Mouse (Mus musculus): ENCODE results near the gene Eps8l1. TPM values are rescaled to one million over a fixed set of nuclear protein-coding genes. Genes with fewer than 3 reads are reported as not detected.

The Eps8l1 gene
- total and polyA plus RNA-seq, 2 experiments from 2014 or later = 5.8 to 7.7 TPM

- H3K4me3 ChIP-seq (ENCODE audit: low read length) = peak overlapping the region; percentile 92
- peak overlapping the region; percentile 96 for H3K9ac ChIP-seq (replicated peaks; ENCODE audit: low read length)
- TF ChIP-seq CTCF (IDR thresholded peaks at IDR 0.05; ENCODE audit: low read depth) = no peak
- peak overlapping the region; percentile 91 for H3K4me2 ChIP-seq (ENCODE audit: low read depth, low read length)
- H3K27ac ChIP-seq = peak overlapping the region; percentile 92
- no peaks in the 10 kb centered on the region for H3K27me3 ChIP-seq (ENCODE audit: insufficient read depth, low read length)
- no peaks in the 10 kb centered on the region; the same call in 1 of the 2 replicates for H3K36me3 ChIP-seq (ENCODE audit: insufficient read depth, low read length)
- peak; percentile 47 for DNase-seq (ENCODE audit: low spot score)
- ATAC-seq = peak; percentile 61
- WGBS = under 1% methylated on average over 37 of the region's 52 CpGs
- H3K9me3 ChIP-seq (ENCODE audit: low read length) = no peaks in the 10 kb centered on the region
- H3K4me1 ChIP-seq (ENCODE audit: insufficient read depth, low read length) = peaks cover 30% of the 10 kb centered on the region
Measured at GRCm38 (mm10) chr7:4500892-4501471, 40.5 kb downstream of the Eps8l1 start.

GRCm38 (mm10) chr7:4501558-4502397, 41.3 kb downstream of the Eps8l1 start, which contains the start of gene Ppp1r12c:
Ppp1r12c (minus strand) TSS chr7:4501680.
- TF ChIP-seq CTCF (IDR thresholded peaks at IDR 0.05; ENCODE audit: low read depth) = no peak

GRCm38 (mm10) chr7:4502421-4503090, 42.1 kb downstream of the Eps8l1 start:
- Histone ChIP-seq H3K27ac (peak overlapping the region; percentile 92; the same call in 1 of the 2 replicates), H3K36me3 (ENCODE audit: insufficient read depth, low read length) (no peaks in the 10 kb centered on the region), H3K4me2 (ENCODE audit: low read depth, low read length) (peak overlapping the region; percentile 91), H3K4me1 (ENCODE audit: insufficient read depth, low read length) (peaks cover 30% of the 10 kb centered on the region), H3K9ac (replicated peaks; ENCODE audit: low read length) (no peak overlapping the region), H3K9me3 (ENCODE audit: low read length) (no peaks in the 10 kb centered on the region), H3K4me3 (ENCODE audit: low read length) (peak overlapping the region; percentile 92), H3K27me3 (ENCODE audit: insufficient read depth, low read length) (no peaks in the 10 kb centered on the region)
- ATAC-seq (no peak; the same call in 1 of the 2 replicates), DNase-seq (ENCODE audit: low spot score) (peak; percentile 75)
- TF ChIP-seq CTCF (IDR thresholded peaks at IDR 0.05; ENCODE audit: low read depth) = no peak
- 9% methylated on average over 14 of the region's 14 CpGs for whole genome bisulfite sequencing

More at GRCm38 (mm10) chr7:4501558-4502397, 41.3 kb downstream of the Eps8l1 start, which contains the start of gene Ppp1r12c:
- peak within 1 kb of the TSS; percentile 91 for H3K4me2 ChIP-seq (ENCODE audit: low read depth, low read length)
- ATAC-seq = peak; percentile 94
- no peaks in the 10 kb centered on the region for H3K9me3 ChIP-seq (ENCODE audit: low read length)
- peaks cover 30% of the 10 kb centered on the region for H3K4me1 ChIP-seq (ENCODE audit: insufficient read depth, low read length)
- DNase-seq (ENCODE audit: low spot score) = peak; percentile 97
- H3K36me3 ChIP-seq (ENCODE audit: insufficient read depth, low read length) = no peaks in the 10 kb centered on the region; the same call in 1 of the 2 replicates
- H3K4me3 ChIP-seq (ENCODE audit: low read length) = peak within 1 kb of the TSS; percentile 92
- under 1% methylated on average over 61 of the region's 62 CpGs for WGBS
- H3K9ac ChIP-seq (replicated peaks; ENCODE audit: low read length) = peak within 1 kb of the TSS; percentile 96
- H3K27ac ChIP-seq = peak within 1 kb of the TSS; percentile 92
- no peaks in the 10 kb centered on the region for H3K27me3 ChIP-seq (ENCODE audit: insufficient read depth, low read length)

GRCm38 (mm10) chr7:4503100-4503499, 42.6 kb downstream of the Eps8l1 start:
- H3K4me2 ChIP-seq (ENCODE audit: low read depth, low read length) = no peak overlapping the region
- H3K27me3 ChIP-seq (ENCODE audit: insufficient read depth, low read length) = no peaks in the 10 kb centered on the region
- no peaks in the 10 kb centered on the region for H3K9me3 ChIP-seq (ENCODE audit: low read length)
- ATAC-seq = no peak
- no peak overlapping the region for H3K9ac ChIP-seq (replicated peaks; ENCODE audit: low read length)
- H3K36me3 ChIP-seq (ENCODE audit: insufficient read depth, low read length) = no peaks in the 10 kb centered on the region
- no peak for DNase-seq (ENCODE audit: low spot score)
- 81% methylated on average over 4 of the region's 4 CpGs for WGBS
- TF ChIP-seq CTCF (IDR thresholded peaks at IDR 0.05; ENCODE audit: low read depth) = no peak
- peaks cover 27% of the 10 kb centered on the region for H3K4me1 ChIP-seq (ENCODE audit: insufficient read depth, low read length)
- no peak overlapping the region for H3K27ac ChIP-seq
- no peak overlapping the region for H3K4me3 ChIP-seq (ENCODE audit: low read length)

- 84% methylated on average over 5 of the region's 5 CpGs for WGBS
- ATAC-seq = no peak
Measured at GRCm38 (mm10) chr7:4503858-4504257, 43.4 kb downstream of the Eps8l1 start.

GRCm38 (mm10) chr7:4504646-4505435, 44.4 kb downstream of the Eps8l1 start:
- 51% methylated on average over 11 of the region's 11 CpGs for WGBS
- Histone ChIP-seq H3K36me3 (ENCODE audit: insufficient read depth, low read length) (no peaks in the 10 kb centered on the region), H3K9ac (replicated peaks; ENCODE audit: low read length) (no peak overlapping the region), H3K9me3 (ENCODE audit: low read length) (no peaks in the 10 kb centered on the region), H3K4me1 (ENCODE audit: insufficient read depth, low read length) (peaks cover 9% of the 10 kb centered on the region), H3K4me2 (ENCODE audit: low read depth, low read length) (no peak overlapping the region), H3K27ac (no peak overlapping the region), H3K27me3 (ENCODE audit: insufficient read depth, low read length) (no peaks in the 10 kb centered on the region), H3K4me3 (ENCODE audit: low read length) (no peak overlapping the region)
- no peak for DNase-seq (ENCODE audit: low spot score)
- ATAC-seq = no peak
- no peak for TF ChIP-seq CTCF (IDR thresholded peaks at IDR 0.05; ENCODE audit: low read depth)

More at GRCm38 (mm10) chr7:4503858-4504257, 43.4 kb downstream of the Eps8l1 start:
- no peak for DNase-seq (ENCODE audit: low spot score)
- Histone ChIP-seq H3K9ac (replicated peaks; ENCODE audit: low read length) (no peak overlapping the region), H3K27me3 (ENCODE audit: insufficient read depth, low read length) (no peaks in the 10 kb centered on the region), H3K27ac (no peak overlapping the region), H3K9me3 (ENCODE audit: low read length) (no peaks in the 10 kb centered on the region), H3K36me3 (ENCODE audit: insufficient read depth, low read length) (no peaks in the 10 kb centered on the region), H3K4me2 (ENCODE audit: low read depth, low read length) (no peak overlapping the region), H3K4me1 (ENCODE audit: insufficient read depth, low read length) (peaks cover 19% of the 10 kb centered on the region), H3K4me3 (ENCODE audit: low read length) (no peak overlapping the region)
- TF ChIP-seq CTCF (IDR thresholded peaks at IDR 0.05; ENCODE audit: low read depth) = no peak
